Mouse (Mus musculus): ENCODE measurements at regions not wholly inside any gene's neighbourhood (a gene's known extent, or its start where the extent isn't known, plus 50 kb on each side); places are given as distances from the start of the nearest gene placed in this dataset.

DNA sequence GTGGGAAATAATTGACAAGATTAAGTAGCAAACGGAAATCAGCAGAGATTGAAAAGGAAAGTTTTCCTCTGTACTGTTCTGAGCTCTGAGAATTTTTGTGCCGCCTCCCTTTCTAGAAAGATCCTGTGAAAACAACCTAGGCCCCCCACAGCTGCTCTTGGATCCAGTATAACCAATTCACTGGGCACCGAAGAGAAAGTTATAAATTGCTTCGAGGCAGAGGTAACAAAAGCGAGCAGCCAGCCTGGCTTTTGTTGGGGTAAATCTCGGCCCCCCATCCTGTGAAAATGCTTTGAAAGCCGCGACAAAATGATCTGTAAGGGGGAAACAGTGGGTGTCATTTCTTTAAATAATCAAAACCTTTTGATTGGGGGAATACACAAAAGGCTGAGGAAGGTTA is 508.9 kb upstream of the Atp11b start:
- DNase-seq (ENCODE audit: low read depth in 1 of 2, low spot score in 2 of 2): no peak
- Histone ChIP-seq H3K36me3 (ENCODE audit: control insufficient read depth, insufficient read depth, low read length) (no peaks in the 10 kb centered on the region), H3K4me1 (ENCODE audit: control insufficient read depth, insufficient read depth, insufficient read length) (no peaks in the 10 kb centered on the region), H3K4me3 (ENCODE audit: extremely low read depth, insufficient read depth, insufficient read length) (no peak overlapping the region), H3K27me3 (ENCODE audit: control insufficient read depth, insufficient read depth, low read length) (no peaks in the 10 kb centered on the region), H3K27ac (ENCODE audit: insufficient read depth, low read length) (no peak overlapping the region)
- TF ChIP-seq POLR2A (IDR thresholded peaks at IDR 0.05; ENCODE audit: low read depth, low read length) (no peak), CTCF (IDR thresholded peaks at IDR 0.05; ENCODE audit: extremely low read depth, insufficient read depth, insufficient read length, insufficient replicate concordance) (no peak)
- 60% methylated on average over 8 of the region's 8 CpGs for WGBS

GRCm38 (mm10) chr3:35245946-35246665 is 507.8 kb upstream of the Atp11b start:
- H3K4me3 ChIP-seq (ENCODE audit: extremely low read depth, insufficient read depth, insufficient read length): no peak overlapping the region
- H3K27ac ChIP-seq (ENCODE audit: insufficient read depth, low read length): no peak overlapping the region
- 83% methylated on average over 10 of the region's 10 CpGs for WGBS
- H3K36me3 ChIP-seq (ENCODE audit: control insufficient read depth, insufficient read depth, low read length): no peaks in the 10 kb centered on the region
- no peak for TF ChIP-seq POLR2A (IDR thresholded peaks at IDR 0.05; ENCODE audit: low read depth, low read length)
- TF ChIP-seq CTCF (IDR thresholded peaks at IDR 0.05; ENCODE audit: extremely low read depth, insufficient read depth, insufficient read length, insufficient replicate concordance): no peak
- no peak for DNase-seq (ENCODE audit: low read depth in 1 of 2, low spot score in 2 of 2)
- no peaks in the 10 kb centered on the region for H3K4me1 ChIP-seq (ENCODE audit: control insufficient read depth, insufficient read depth, insufficient read length)
- no peaks in the 10 kb centered on the region for H3K27me3 ChIP-seq (ENCODE audit: control insufficient read depth, insufficient read depth, low read length)

- no peaks in the 10 kb centered on the region for H3K27me3 ChIP-seq (ENCODE audit: control insufficient read depth, insufficient read depth, low read length)
- H3K4me1 ChIP-seq (ENCODE audit: control insufficient read depth, insufficient read depth, insufficient read length): no peaks in the 10 kb centered on the region
- 87% methylated on average over 10 of the region's 10 CpGs for WGBS
- H3K4me3 ChIP-seq (ENCODE audit: extremely low read depth, insufficient read depth, insufficient read length): no peak overlapping the region
- no peak for TF ChIP-seq POLR2A (IDR thresholded peaks at IDR 0.05; ENCODE audit: low read depth, low read length)
- TF ChIP-seq CTCF (IDR thresholded peaks at IDR 0.05; ENCODE audit: extremely low read depth, insufficient read depth, insufficient read length, insufficient replicate concordance): no peak
- no peaks in the 10 kb centered on the region for H3K36me3 ChIP-seq (ENCODE audit: control insufficient read depth, insufficient read depth, low read length)
- no peak for DNase-seq (ENCODE audit: low read depth in 1 of 2, low spot score in 2 of 2)
- H3K27ac ChIP-seq (ENCODE audit: insufficient read depth, low read length): no peak overlapping the region
Observed at GRCm38 (mm10) chr3:35249160-35249559, 504.7 kb upstream of the Atp11b start.

DNA sequence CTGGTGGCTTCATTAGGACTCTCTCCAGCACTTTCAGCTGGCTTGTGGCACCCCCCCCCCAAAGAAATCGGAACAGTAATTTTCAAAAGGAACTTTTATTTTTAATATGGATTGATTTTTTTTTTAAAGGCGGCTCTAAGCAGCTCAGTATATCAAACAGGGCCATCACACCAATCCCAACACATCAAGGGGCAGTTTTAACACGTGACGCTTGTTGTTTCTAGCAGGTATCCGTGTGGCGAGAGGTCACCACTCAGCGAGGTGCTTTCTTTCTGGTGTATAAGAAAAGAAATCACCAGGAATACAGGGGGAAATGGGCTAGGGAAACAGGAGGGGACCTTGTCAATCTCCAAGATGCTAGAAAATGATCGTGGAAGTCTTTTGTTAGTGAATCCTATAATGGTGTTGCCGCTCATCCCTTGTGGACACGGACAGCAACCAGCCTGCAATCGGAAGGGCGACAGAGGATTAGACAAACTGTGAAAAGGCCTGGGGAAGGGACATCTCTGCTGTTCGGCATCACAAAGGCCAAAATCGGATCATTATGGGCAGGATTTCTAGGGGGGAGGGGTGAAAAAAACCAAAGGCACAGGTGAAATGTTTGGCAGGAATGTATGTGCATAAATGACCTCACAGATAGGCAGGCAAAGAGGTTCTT is 503.7 kb upstream of the Atp11b start:
- 87% methylated on average over 14 of the region's 14 CpGs for WGBS
- no peaks in the 10 kb centered on the region for H3K36me3 ChIP-seq (ENCODE audit: control insufficient read depth, insufficient read depth, low read length)
- DNase-seq (ENCODE audit: low read depth in 1 of 2, low spot score in 2 of 2): no peak
- H3K27me3 ChIP-seq (ENCODE audit: control insufficient read depth, insufficient read depth, low read length): no peaks in the 10 kb centered on the region
- no peak overlapping the region for H3K27ac ChIP-seq (ENCODE audit: insufficient read depth, low read length)
- H3K4me3 ChIP-seq (ENCODE audit: extremely low read depth, insufficient read depth, insufficient read length): no peak overlapping the region
- no peaks in the 10 kb centered on the region for H3K4me1 ChIP-seq (ENCODE audit: control insufficient read depth, insufficient read depth, insufficient read length)
- TF ChIP-seq POLR2A (IDR thresholded peaks at IDR 0.05; ENCODE audit: low read depth, low read length) (no peak), CTCF (IDR thresholded peaks at IDR 0.05; ENCODE audit: extremely low read depth, insufficient read depth, insufficient read length, insufficient replicate concordance) (no peak)

DNA sequence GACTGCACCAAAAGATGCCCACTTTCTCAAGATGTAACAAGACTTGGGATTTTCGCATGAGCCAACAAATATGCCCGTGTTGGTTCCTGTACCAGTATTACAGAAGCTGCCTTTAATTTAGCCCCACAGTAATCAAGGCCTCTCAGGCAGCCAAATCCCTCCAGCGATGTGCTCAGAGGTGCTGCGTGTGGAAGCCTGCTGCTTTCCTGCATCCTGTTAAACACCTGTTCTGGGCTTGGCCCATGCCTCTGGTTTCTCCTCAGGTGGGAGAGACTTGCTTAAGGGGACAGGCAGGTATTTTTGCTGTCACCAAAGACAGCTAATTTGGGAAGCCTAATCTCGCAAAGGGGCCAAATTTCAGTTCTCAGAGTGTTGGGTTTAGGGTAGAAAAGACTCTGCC is 500.0 kb upstream of the Atp11b start:
- no peaks in the 10 kb centered on the region for H3K4me1 ChIP-seq (ENCODE audit: control insufficient read depth, insufficient read depth, insufficient read length)
- DNase-seq (ENCODE audit: low read depth in 1 of 2, low spot score in 2 of 2): no peak
- H3K4me3 ChIP-seq (ENCODE audit: extremely low read depth, insufficient read depth, insufficient read length): no peak overlapping the region
- no peaks in the 10 kb centered on the region for H3K27me3 ChIP-seq (ENCODE audit: control insufficient read depth, insufficient read depth, low read length)
- 73% methylated on average over 5 of the region's 5 CpGs for WGBS
- H3K36me3 ChIP-seq (ENCODE audit: control insufficient read depth, insufficient read depth, low read length): no peaks in the 10 kb centered on the region
- no peak overlapping the region for H3K27ac ChIP-seq (ENCODE audit: insufficient read depth, low read length)
- TF ChIP-seq CTCF (IDR thresholded peaks at IDR 0.05; ENCODE audit: extremely low read depth, insufficient read depth, insufficient read length, insufficient replicate concordance) (no peak), POLR2A (IDR thresholded peaks at IDR 0.05; ENCODE audit: low read depth, low read length) (no peak)

DNA sequence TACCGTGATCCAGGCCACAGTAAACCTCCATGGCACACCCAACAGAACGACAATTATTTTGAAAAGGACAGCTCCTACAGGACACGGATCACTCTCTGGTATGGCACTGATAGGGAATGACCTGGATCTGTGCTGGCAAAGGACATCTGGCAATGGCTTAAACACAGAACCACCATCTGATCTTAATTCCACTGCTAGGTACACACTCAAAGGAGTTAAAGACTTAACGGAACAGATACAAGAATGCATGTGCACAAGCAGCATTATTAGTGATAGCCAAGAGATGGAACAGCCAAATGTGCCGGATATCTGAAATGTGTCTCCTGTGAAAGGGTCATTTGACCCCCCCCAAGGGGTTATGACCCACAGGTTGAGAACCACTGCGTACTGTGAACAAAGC is 493.0 kb upstream of the Atp11b start:
- H3K36me3 ChIP-seq (ENCODE audit: control insufficient read depth, insufficient read depth, low read length): no peaks in the 10 kb centered on the region
- no peaks in the 10 kb centered on the region for H3K4me1 ChIP-seq (ENCODE audit: control insufficient read depth, insufficient read depth, insufficient read length)
- H3K27me3 ChIP-seq (ENCODE audit: control insufficient read depth, insufficient read depth, low read length): no peaks in the 10 kb centered on the region
- TF ChIP-seq CTCF (IDR thresholded peaks at IDR 0.05; ENCODE audit: extremely low read depth, insufficient read depth, insufficient read length, insufficient replicate concordance) (no peak), POLR2A (IDR thresholded peaks at IDR 0.05; ENCODE audit: low read depth, low read length) (no peak)
- no peak overlapping the region for H3K4me3 ChIP-seq (ENCODE audit: extremely low read depth, insufficient read depth, insufficient read length)
- WGBS: 91% methylated on average over 6 of the region's 6 CpGs
- no peak overlapping the region for H3K27ac ChIP-seq (ENCODE audit: insufficient read depth, low read length)
- DNase-seq (ENCODE audit: low read depth in 1 of 2, low spot score in 2 of 2): no peak

GRCm38 (mm10) chr3:35268949-35269348 is 485.0 kb upstream of the Atp11b start:
- TF ChIP-seq CTCF (IDR thresholded peaks at IDR 0.05; ENCODE audit: extremely low read depth, insufficient read depth, insufficient read length, insufficient replicate concordance) (no peak), POLR2A (IDR thresholded peaks at IDR 0.05; ENCODE audit: low read depth, low read length) (no peak)
- Histone ChIP-seq H3K4me1 (ENCODE audit: control insufficient read depth, insufficient read depth, insufficient read length) (no peaks in the 10 kb centered on the region), H3K4me3 (ENCODE audit: extremely low read depth, insufficient read depth, insufficient read length) (no peak overlapping the region), H3K36me3 (ENCODE audit: control insufficient read depth, insufficient read depth, low read length) (no peaks in the 10 kb centered on the region), H3K27me3 (ENCODE audit: control insufficient read depth, insufficient read depth, low read length) (no peaks in the 10 kb centered on the region), H3K27ac (ENCODE audit: insufficient read depth, low read length) (no peak overlapping the region)
- 68% methylated on average over 4 of the region's 4 CpGs for WGBS
- DNase-seq (ENCODE audit: low read depth in 1 of 2, low spot score in 2 of 2): no peak

All from spleen, adult 2 months (tissue).